Mouse (Mus musculus) bone marrow, adult 2 months (tissue): Measurements from ENCODE around the gene Ltb4r2.

Experiments
- CTCF ChIP-seq: fragments of 200-500 bp; IDR thresholded peaks from 2 replicates; pipeline ENCODE4 v1.5.1; 2011; ENCODE audit warnings: low read length, control low read depth; ENCODE audit not compliant: control insufficient read depth, insufficient read depth
- POLR2A ChIP-seq: fragments of 200-500 bp; IDR thresholded peaks from 2 replicates; pipeline ENCODE4 v1.6.1; 2011; ENCODE audit warnings: low read depth, mild to moderate bottlenecking, control low read depth, low read length, borderline replicate concordance; ENCODE audit not compliant: control insufficient read depth

GRCm38 (mm10) chr14:55745180-55745860 lies 15.9 kb upstream of the Ltb4r2 start, which contains the start of the genes Dhrs1 and Nop9:
- no peak for TF ChIP-seq CTCF
- no peak; the same call in 1 of the 2 replicates for TF ChIP-seq POLR2A
